Mouse (Mus musculus) stomach, postnatal 0 days (tissue): ENCODE measurements around the gene Map4k4. TPM values are rescaled to one million over a fixed set of nuclear protein-coding genes. Genes with fewer than 3 reads are reported as not detected.

ENCODE experiments used
- ATAC-seq: fragments of 200-750 bp; cut with Nextera tagmentation; 2 replicates; pipeline ENCODE4 v1.8.0; 2017; ENCODE audit not compliant: low FRiP score, low TSS enrichment
- DNase-seq: peaks from one replicate; pipeline ENCODE4 v3.0.0-alpha.2; 2016; ENCODE audit warnings: low spot score
- H3K27ac ChIP-seq: fragments of 300-500 bp; sonication (generic); replicated peaks from 2 replicates; pipeline ENCODE4 v1.5.1; 2014; ENCODE audit warnings: mild to moderate bottlenecking, control low read depth
- H3K27me3 ChIP-seq: fragments of 300-500 bp; sonication (generic); 2 replicates; pipeline ENCODE4 v1.6.1; 2014; ENCODE audit warnings: low read length; ENCODE audit not compliant: control insufficient read depth, insufficient read depth
- H3K36me3 ChIP-seq: fragments of 300-500 bp; sonication (generic); 2 replicates; pipeline ENCODE4 v1.6.1; 2014; ENCODE audit warnings: low read length, mixed read lengths; ENCODE audit not compliant: control insufficient read depth, insufficient read depth
- H3K4me1 ChIP-seq: fragments of 300-500 bp; sonication (generic); replicated peaks from 2 replicates; pipeline ENCODE4 v1.6.1; 2014; ENCODE audit warnings: antibody characterized with exemption; ENCODE audit not compliant: control insufficient read depth, insufficient read depth
- H3K4me2 ChIP-seq: fragments of 300-500 bp; sonication (generic); replicated peaks from 2 replicates; pipeline ENCODE4 v1.6.1; 2014; ENCODE audit warnings: low read depth, mild to moderate bottlenecking, control low read depth, moderate library complexity
- H3K4me3 ChIP-seq: fragments of 300-500 bp; sonication (generic); 2 replicates; pipeline ENCODE4 v1.5.1; 2014; ENCODE audit warnings: low read depth, low read length, control low read depth
- H3K9ac ChIP-seq: fragments of 300-500 bp; sonication (generic); 2 replicates; pipeline ENCODE4 v1.6.1; 2014; ENCODE audit warnings: mild to moderate bottlenecking, low read length, control low read depth, mixed read lengths
- H3K9me3 ChIP-seq: fragments of 300-500 bp; sonication (generic); 2 replicates; pipeline ENCODE4 v1.6.1; 2016; ENCODE audit warnings: low read length; ENCODE audit not compliant: control insufficient read depth
- CTCF ChIP-seq: IDR thresholded peaks from 2 replicates; pipeline ENCODE4 v1.5.1; 2016; ENCODE audit warnings: antibody characterized with exemption, low read depth, mild to moderate bottlenecking, moderate library complexity
- EP300 ChIP-seq: optimal IDR thresholded peaks from 2 replicates; pipeline ENCODE3; 2016; ENCODE audit warnings: antibody characterized with exemption
- WGBS: fragments of 180-500 bp; shearing (Covaris S2); extraction: QIAGEN DNeasy Blood & Tissue Kit; methylation state at CpG from one replicate; pipeline ENCODE4 v1.1.7; 2014; 5-methylcytosine and 5-hydroxymethylcytosine counted together
- polyA plus RNA-seq: library from polyadenylated mRNA; unstranded; fragments of >200 nt; fragmentation: Nextera tagmentation; extraction: Ambion mirVana; gene quantifications from 2 replicates; pipeline ENCODE4 v1.2.1, GENCODE M21; 2015

Gene Map4k4
- polyA plus RNA-seq, 1 experiment from 2014 or later, result 8.5 TPM

- Histone ChIP-seq H3K9ac (no peak overlapping the region), H3K4me3 (no peak overlapping the region), H3K27ac (peak overlapping the region; percentile 75), H3K27me3 (no peaks in the 10 kb centered on the region), H3K4me2 (no peak overlapping the region), H3K36me3 (no peaks in the 10 kb centered on the region), H3K4me1 (peaks cover 19% of the 10 kb centered on the region), H3K9me3 (no peaks in the 10 kb centered on the region)
- ATAC-seq (peak; percentile 90), DNase-seq (peak; percentile 59)
- 46% methylated on average over 10 of the region's 10 CpGs for WGBS
- TF ChIP-seq EP300 (peak; percentile 71), CTCF (no peak)
Measured at GRCm38 (mm10) chr1:39941237-39942179, 40.8 kb downstream of the Map4k4 start.

DNA sequence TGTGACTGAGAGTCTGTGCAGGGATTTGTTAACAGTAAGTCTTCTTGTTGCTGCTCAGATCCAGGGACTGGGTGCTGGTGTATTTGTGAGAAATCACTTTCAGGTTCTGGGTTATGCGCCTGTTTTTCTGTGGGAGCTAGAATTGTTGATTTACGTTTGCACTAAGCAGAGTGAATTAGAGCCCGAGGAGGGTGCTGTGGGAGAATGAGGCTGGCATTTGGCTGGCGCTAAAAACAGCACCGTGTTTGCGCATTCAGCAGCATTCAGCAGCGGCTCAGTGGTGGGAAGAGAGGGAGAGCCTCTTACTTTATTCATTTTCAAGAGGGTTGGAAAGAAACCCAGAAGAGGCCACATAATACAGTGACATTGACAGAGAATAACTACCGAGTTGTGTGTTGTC, 42.2 kb downstream of the Map4k4 start:
- H3K4me2 ChIP-seq, result peak overlapping the region; percentile 15; the same call in 1 of the 2 replicates
- WGBS, result 18% methylated on average over 8 of the region's 8 CpGs

GRCm38 (mm10) chr1:39944306-39944971, 43.7 kb downstream of the Map4k4 start:
- Histone ChIP-seq H3K27me3 (no peaks in the 10 kb centered on the region), H3K4me2 (no peak overlapping the region), H3K9ac (no peak overlapping the region), H3K27ac (peak overlapping the region; percentile 30; the same call in 1 of the 2 replicates), H3K4me1 (peaks cover 24% of the 10 kb centered on the region), H3K9me3 (no peaks in the 10 kb centered on the region), H3K36me3 (no peaks in the 10 kb centered on the region), H3K4me3 (no peak overlapping the region)
- TF ChIP-seq CTCF (no peak), EP300 (no peak)
- WGBS, result 46% methylated on average over 5 of the region's 5 CpGs
- no peak for DNase-seq
- no peak for ATAC-seq

More for the DNA sequence above, 42.2 kb downstream of the Map4k4 start:
- TF ChIP-seq EP300 (no peak), CTCF (no peak; the same call in 1 of the 2 replicates)
- Histone ChIP-seq H3K4me3 (no peak overlapping the region), H3K27ac (peak overlapping the region; percentile 65), H3K27me3 (no peaks in the 10 kb centered on the region), H3K4me1 (peaks cover 24% of the 10 kb centered on the region), H3K9ac (peak overlapping the region; percentile 8; the same call in 1 of the 2 replicates), H3K9me3 (no peaks in the 10 kb centered on the region), H3K36me3 (no peaks in the 10 kb centered on the region)
- ATAC-seq, result no peak
- no peak for DNase-seq

- TF ChIP-seq CTCF, result no peak
- Histone ChIP-seq H3K9me3 (no peaks in the 10 kb centered on the region), H3K36me3 (no peaks in the 10 kb centered on the region), H3K9ac (no peak overlapping the region), H3K27ac (no peak overlapping the region), H3K27me3 (no peaks in the 10 kb centered on the region), H3K4me1 (peaks cover 22% of the 10 kb centered on the region), H3K4me3 (no peak overlapping the region), H3K4me2 (no peak overlapping the region)
- 46% methylated on average over 4 of the region's 4 CpGs for WGBS
- ATAC-seq (no peak), DNase-seq (no peak)
Measured at GRCm38 (mm10) chr1:39944972-39945323, 44.2 kb downstream of the Map4k4 start.

DNA sequence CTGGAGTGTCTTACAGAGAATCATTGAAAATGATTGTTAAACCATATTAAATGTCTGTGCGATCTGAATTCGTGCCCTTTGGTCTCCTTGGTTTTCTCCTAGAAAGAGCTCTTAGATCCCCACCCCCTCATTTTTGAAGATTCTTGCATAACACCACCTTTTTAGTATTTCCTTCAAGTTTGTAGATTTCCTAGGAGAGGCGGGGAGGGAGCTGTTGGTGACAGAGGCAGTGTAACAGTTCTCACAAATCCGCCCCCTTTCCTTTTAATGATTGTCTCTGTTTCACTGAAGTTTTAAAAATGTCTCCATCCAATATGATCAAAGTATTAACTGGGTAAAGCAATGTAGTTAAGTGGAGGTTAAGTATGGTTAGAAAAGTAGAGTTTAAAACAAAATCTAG, 45.7 kb downstream of the Map4k4 start:
- Histone ChIP-seq H3K4me2 (no peak overlapping the region), H3K4me1 (peaks cover 24% of the 10 kb centered on the region; the same call in 1 of the 2 replicates), H3K27ac (no peak overlapping the region), H3K9me3 (no peaks in the 10 kb centered on the region), H3K9ac (no peak overlapping the region), H3K27me3 (no peaks in the 10 kb centered on the region), H3K4me3 (no peak overlapping the region), H3K36me3 (no peaks in the 10 kb centered on the region)
- DNase-seq (no peak), ATAC-seq (no peak)
- 71% methylated on average over 4 of the region's 4 CpGs for WGBS
- TF ChIP-seq EP300 (no peak), CTCF (no peak)

GRCm38 (mm10) chr1:39947179-39947578, 46.5 kb downstream of the Map4k4 start:
- ATAC-seq (no peak), DNase-seq (no peak)
- H3K36me3 ChIP-seq, result no peaks in the 10 kb centered on the region
- no peak overlapping the region for H3K4me2 ChIP-seq
- no peak overlapping the region for H3K27ac ChIP-seq
- H3K4me1 ChIP-seq, result peaks cover 19% of the 10 kb centered on the region; the same call in 1 of the 2 replicates
- no peak overlapping the region for H3K4me3 ChIP-seq
- H3K9ac ChIP-seq, result no peak overlapping the region
- H3K27me3 ChIP-seq, result no peaks in the 10 kb centered on the region
- TF ChIP-seq CTCF (no peak), EP300 (no peak)
- H3K9me3 ChIP-seq, result no peaks in the 10 kb centered on the region
- 67% methylated on average over 6 of the region's 6 CpGs for WGBS
